Mouse (Mus musculus) midbrain, embryonic 16.5 days (tissue): Measurements from ENCODE around the gene Ahr. TPM values are rescaled to one million over a fixed set of nuclear protein-coding genes. Genes with fewer than 3 reads are reported as not detected.

Experiments
- ATAC-seq: fragments of 200-750 bp; cut with Nextera tagmentation; 2 replicates; pipeline ENCODE4 v1.8.0; 2017; ENCODE audit warnings: moderate TSS enrichment
- H3K27ac ChIP-seq: fragments of 300-500 bp; sonication (generic); 2 replicates; pipeline ENCODE4 v1.5.1; 2014; ENCODE audit warnings: mild to moderate bottlenecking, low read length, mixed read lengths
- H3K27me3 ChIP-seq: fragments of 300-500 bp; sonication (generic); 2 replicates; pipeline ENCODE4 v1.6.1; 2014; ENCODE audit warnings: low read depth, low read length, mixed read lengths; ENCODE audit not compliant: control insufficient read depth, insufficient read depth
- H3K36me3 ChIP-seq: fragments of 300-500 bp; sonication (generic); 2 replicates; pipeline ENCODE4 v1.6.1; 2014; ENCODE audit warnings: mild to moderate bottlenecking, low read length, moderate library complexity, mixed read lengths; ENCODE audit not compliant: control insufficient read depth, insufficient read depth
- H3K4me1 ChIP-seq: fragments of 300-500 bp; sonication (generic); 2 replicates; pipeline ENCODE4 v1.6.1; 2014; ENCODE audit warnings: mild to moderate bottlenecking, low read length, mixed read lengths; ENCODE audit not compliant: control insufficient read depth, insufficient read depth
- H3K4me2 ChIP-seq: fragments of 300-500 bp; sonication (generic); 2 replicates; pipeline ENCODE4 v1.6.1; 2014; ENCODE audit warnings: mild to moderate bottlenecking, low read length, mixed read lengths
- H3K4me3 ChIP-seq: fragments of 300-500 bp; sonication (generic); 2 replicates; pipeline ENCODE4 v1.5.1; 2014; ENCODE audit warnings: low read depth, mild to moderate bottlenecking, low read length, moderate library complexity, mixed read lengths
- H3K9ac ChIP-seq: fragments of 300-500 bp; sonication (generic); 2 replicates; pipeline ENCODE4 v1.6.1; 2014; ENCODE audit warnings: low read depth, low read length, mixed read lengths
- H3K9me3 ChIP-seq: fragments of 300-500 bp; sonication (generic); replicated peaks from 2 replicates; pipeline ENCODE4 v1.6.1; 2014; ENCODE audit warnings: mild to moderate bottlenecking, low read length, mixed read lengths; ENCODE audit not compliant: control insufficient read depth, poor library complexity, severe bottlenecking
- WGBS: fragments of 180-500 bp; shearing (Covaris S2); extraction: QIAGEN DNeasy Blood & Tissue Kit; methylation state at CpG from one replicate; pipeline ENCODE4 v1.1.7; 2014; 5-methylcytosine and 5-hydroxymethylcytosine counted together
- polyA plus RNA-seq: library from polyadenylated mRNA; unstranded; fragments of >200 nt; fragmentation: Nextera tagmentation; extraction: Ambion mirVana; gene quantifications from 2 replicates; pipeline ENCODE4 v1.2.1, GENCODE M21; 2015

Gene Ahr
- polyA plus RNA-seq, 1 experiment from 2014 or later = 2.7 TPM

- no peak for ATAC-seq
- no peak overlapping the region for H3K4me3 ChIP-seq
- no peak overlapping the region for H3K4me2 ChIP-seq
- H3K36me3 ChIP-seq = no peaks in the 10 kb centered on the region
- no peak overlapping the region for H3K27ac ChIP-seq
- no peaks in the 10 kb centered on the region for H3K9me3 ChIP-seq
- WGBS = 83% methylated on average over 2 of the region's 2 CpGs
- H3K27me3 ChIP-seq = no peaks in the 10 kb centered on the region
- H3K9ac ChIP-seq = no peak overlapping the region
- no peaks in the 10 kb centered on the region for H3K4me1 ChIP-seq
Measured at GRCm38 (mm10) chr12:35480764-35481163, 54.1 kb downstream of the Ahr start.

GRCm38 (mm10) chr12:35478906-35479305, 55.9 kb downstream of the Ahr start:
- Histone ChIP-seq H3K4me1 (no peaks in the 10 kb centered on the region), H3K9ac (no peak overlapping the region), H3K9me3 (no peaks in the 10 kb centered on the region), H3K4me3 (no peak overlapping the region), H3K27ac (no peak overlapping the region), H3K36me3 (no peaks in the 10 kb centered on the region), H3K27me3 (no peaks in the 10 kb centered on the region), H3K4me2 (no peak overlapping the region)
- no peak for ATAC-seq
- WGBS = 87% methylated on average over 5 of the region's 5 CpGs

GRCm38 (mm10) chr12:35463457-35463856, 71.4 kb downstream of the Ahr start:
- Histone ChIP-seq H3K4me3 (no peak overlapping the region), H3K4me2 (no peak overlapping the region), H3K4me1 (no peaks in the 10 kb centered on the region), H3K27me3 (no peaks in the 10 kb centered on the region), H3K9me3 (no peaks in the 10 kb centered on the region), H3K36me3 (no peaks in the 10 kb centered on the region), H3K27ac (no peak overlapping the region), H3K9ac (no peak overlapping the region)
- WGBS = 84% methylated on average over 1 of the region's 1 CpGs
- no peak for ATAC-seq

GRCm38 (mm10) chr12:35462667-35463066, 72.2 kb downstream of the Ahr start:
- H3K36me3 ChIP-seq = no peaks in the 10 kb centered on the region
- no peak for ATAC-seq
- H3K27me3 ChIP-seq = no peaks in the 10 kb centered on the region
- H3K4me3 ChIP-seq = no peak overlapping the region
- no peak overlapping the region for H3K27ac ChIP-seq
- no peaks in the 10 kb centered on the region for H3K9me3 ChIP-seq
- H3K9ac ChIP-seq = no peak overlapping the region
- no peaks in the 10 kb centered on the region for H3K4me1 ChIP-seq
- WGBS = 94% methylated on average over 6 of the region's 6 CpGs
- no peak overlapping the region for H3K4me2 ChIP-seq

GRCm38 (mm10) chr12:35459662-35460061, 75.2 kb downstream of the Ahr start:
- no peak for ATAC-seq
- Histone ChIP-seq H3K36me3 (no peaks in the 10 kb centered on the region), H3K4me3 (no peak overlapping the region), H3K4me2 (no peak overlapping the region), H3K9me3 (no peaks in the 10 kb centered on the region), H3K4me1 (no peaks in the 10 kb centered on the region), H3K27ac (no peak overlapping the region), H3K27me3 (no peaks in the 10 kb centered on the region), H3K9ac (no peak overlapping the region)
- WGBS = 89% methylated on average over 3 of the region's 3 CpGs
